Mouse (Mus musculus): ENCODE data around the gene Ugt1a1. TPM values are rescaled to one million over a fixed set of nuclear protein-coding genes. Genes with fewer than 3 reads are reported as not detected.
A peak's percentile ranks its signal among the peaks of the same experiment; 100 is the strongest.
"Not testable (repeated sequence)": the region's sequence is repeated elsewhere in the genome, so short reads cannot be mapped to it uniquely, and the experiment has no call there.

Ugt1a1 gene
- polyA plus RNA-seq (2021) = 0.98 TPM

DNA sequence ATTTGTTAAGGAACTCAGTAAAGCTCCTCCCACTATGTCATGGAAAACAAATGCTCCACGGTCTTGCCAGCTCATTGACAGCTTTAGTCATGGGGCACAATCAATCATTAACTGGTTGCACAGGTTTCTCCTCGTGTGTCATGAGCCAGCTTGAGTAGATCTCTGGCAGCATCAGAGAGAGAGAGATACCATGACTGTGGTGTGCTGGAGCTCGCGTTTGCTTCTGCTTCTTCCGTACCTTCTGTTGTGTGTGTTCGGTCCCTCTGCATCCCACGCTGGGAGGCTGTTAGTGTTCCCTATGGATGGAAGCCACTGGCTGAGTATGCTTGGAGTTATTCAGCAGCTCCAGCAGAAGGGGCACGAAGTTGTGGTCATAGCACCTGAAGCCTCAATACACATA is at the start of gene Ugt1a1:
Ugt1a1 (plus strand) TSS at position 148 of the 400 bp plus-strand sequence.
- no peaks in the 10 kb centered on the region for H3K27me3 ChIP-seq
- ATAC-seq (no peak), DNase-seq (ENCODE audit: low read depth, low spot score) (no peak)
- in situ Hi-C loops (cut with MboI; ENCODE audit: low pct_unique_long_range_greater_than_20kb) = no loop called here
- TF ChIP-seq CTCF (IDR thresholded peaks at IDR 0.05) = no peak
- ChIA-PET POLR2A (interaction anchor here (0.7 kb wide), 1 partner anchor 997 kb away, joined by 3 read pairs; no protein-coding TSS in a partner anchor), CTCF (interaction anchor here (0.8 to 2.5 kb wide), 6 partner anchors 9 to 66 kb away, joined by 3 to 10 read pairs (median 3); partner anchors contain the start of genes Hjurp and Trpm8)

- ChIA-PET CTCF (no interaction called here), POLR2A (no interaction called here)
- H3K27me3 ChIP-seq = no peaks in the 10 kb centered on the region
- ATAC-seq = no peak
- DNase-seq (ENCODE audit: low read depth, low spot score) = no peak
- in situ Hi-C loops (cut with MboI; ENCODE audit: low pct_unique_long_range_greater_than_20kb) = no loop called here
- TF ChIP-seq CTCF (IDR thresholded peaks at IDR 0.05) = no peak
Observed at GRCm38 (mm10) chr1:88165711-88166110, 46.0 kb upstream of the Ugt1a1 start, which contains the start of gene Ugt1a5. Ugt1a5 (plus strand) TSS chr1:88166012.

DNA sequence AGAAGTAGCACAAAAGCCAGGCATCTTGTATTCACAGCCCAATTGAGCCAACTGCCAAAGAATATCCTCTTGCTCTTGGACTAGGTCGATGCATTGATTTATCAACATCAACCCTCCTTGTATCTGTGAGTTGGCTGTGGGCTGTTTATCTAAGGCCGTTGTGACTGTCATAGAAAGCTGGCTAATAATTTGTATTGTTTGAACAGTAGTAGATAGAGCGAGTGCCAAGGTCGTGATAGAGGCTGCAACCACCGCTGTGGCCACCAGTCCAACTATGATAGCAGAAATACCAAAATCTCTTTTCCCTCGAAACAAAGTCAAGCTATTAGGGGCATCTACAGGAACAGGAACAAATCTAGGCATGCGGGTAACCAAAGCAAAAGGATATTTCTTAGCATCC is 39.6 kb upstream of the Ugt1a1 start:
- DNase-seq (ENCODE audit: low read depth, low spot score); H3K27me3 ChIP-seq; in situ Hi-C loops (cut with MboI; ENCODE audit: low pct_unique_long_range_greater_than_20kb); POLR2A ChIA-PET; ATAC-seq; CTCF ChIA-PET: not testable (repeated sequence)

DNA sequence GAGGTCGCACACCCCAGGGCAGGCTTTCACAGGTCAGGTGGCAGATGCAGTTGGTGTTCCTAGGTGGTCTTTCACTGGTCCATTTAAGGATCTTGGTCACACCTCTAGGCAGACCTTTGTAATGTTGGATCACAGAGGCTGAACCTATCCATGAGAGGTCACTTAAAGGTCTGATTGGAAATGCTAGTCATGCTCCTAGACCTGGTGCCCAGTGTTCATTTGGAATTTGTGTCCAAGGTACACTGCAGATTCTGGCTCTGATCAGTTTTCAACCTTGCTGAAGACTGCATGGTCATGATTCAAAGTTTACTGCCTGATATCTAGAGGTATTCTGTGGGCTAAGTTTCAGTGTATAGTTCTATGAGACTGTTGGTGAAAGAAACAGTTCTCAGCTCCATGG is 32.1 kb upstream of the Ugt1a1 start:
- POLR2A ChIA-PET = no interaction called here
- no peak for ATAC-seq

DNA sequence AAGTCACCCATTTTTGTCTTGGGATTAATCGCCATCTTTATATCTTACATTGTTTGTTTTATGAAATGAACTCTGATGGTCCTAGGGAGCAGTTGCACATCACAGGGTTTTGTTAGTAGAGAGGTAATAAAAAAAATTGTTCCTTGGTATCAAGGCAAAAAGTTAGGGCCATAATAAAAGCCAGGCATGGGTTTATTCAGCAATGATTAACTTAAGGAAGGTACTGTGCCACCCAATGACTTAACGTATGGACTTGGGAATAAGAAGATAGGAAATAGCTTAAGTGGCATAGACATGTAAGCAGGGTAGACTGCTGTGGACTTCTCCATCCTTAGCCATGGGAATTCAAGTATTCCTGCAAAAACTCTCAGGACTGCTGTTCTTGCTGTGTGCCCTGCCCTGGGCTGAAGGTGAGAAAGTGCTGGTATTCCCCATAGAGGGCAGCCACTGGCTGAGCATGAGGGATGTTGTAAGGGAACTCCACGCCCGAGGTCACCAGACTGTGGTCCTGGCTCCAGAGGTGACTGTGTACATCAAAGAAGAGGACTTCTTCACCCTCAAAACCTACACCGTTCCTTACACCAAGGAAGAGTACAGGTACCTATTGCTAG is 25.3 kb upstream of the Ugt1a1 start:
- ChIA-PET POLR2A (no interaction called here), CTCF (no interaction called here)
- in situ Hi-C loops (cut with MboI; ENCODE audit: low pct_unique_long_range_greater_than_20kb) = no loop called here
- H3K27me3 ChIP-seq = peaks cover 4% of the 10 kb centered on the region
- no peak for ATAC-seq
- DNase-seq (ENCODE audit: low read depth, low spot score) = no peak
- no peak for TF ChIP-seq CTCF (IDR thresholded peaks at IDR 0.05)

More for the DNA sequence above, 32.1 kb upstream of the Ugt1a1 start:
- CTCF ChIA-PET = no interaction called here
- DNase-seq (ENCODE audit: low read depth, low spot score) = no peak
- H3K27me3 ChIP-seq = peaks cover 4% of the 10 kb centered on the region
- in situ Hi-C loops (cut with MboI; ENCODE audit: low pct_unique_long_range_greater_than_20kb) = no loop called here
- TF ChIP-seq CTCF (IDR thresholded peaks at IDR 0.05) = no peak

- CTCF ChIA-PET = interaction anchor here (1.0 kb wide), 1 partner anchor 14 kb away, joined by 3 read pairs; no protein-coding TSS in a partner anchor
- DNase-seq (ENCODE audit: low read depth, low spot score) (no peak), ATAC-seq (no peak)
- H3K27me3 ChIP-seq = no peaks in the 10 kb centered on the region
- TF ChIP-seq CTCF (IDR thresholded peaks at IDR 0.05) = no peak
- in situ Hi-C loops (cut with MboI; ENCODE audit: low pct_unique_long_range_greater_than_20kb) = no loop called here
- POLR2A ChIA-PET = no interaction called here
Observed at GRCm38 (mm10) chr1:88192136-88192535, 19.6 kb upstream of the Ugt1a1 start.

DNA sequence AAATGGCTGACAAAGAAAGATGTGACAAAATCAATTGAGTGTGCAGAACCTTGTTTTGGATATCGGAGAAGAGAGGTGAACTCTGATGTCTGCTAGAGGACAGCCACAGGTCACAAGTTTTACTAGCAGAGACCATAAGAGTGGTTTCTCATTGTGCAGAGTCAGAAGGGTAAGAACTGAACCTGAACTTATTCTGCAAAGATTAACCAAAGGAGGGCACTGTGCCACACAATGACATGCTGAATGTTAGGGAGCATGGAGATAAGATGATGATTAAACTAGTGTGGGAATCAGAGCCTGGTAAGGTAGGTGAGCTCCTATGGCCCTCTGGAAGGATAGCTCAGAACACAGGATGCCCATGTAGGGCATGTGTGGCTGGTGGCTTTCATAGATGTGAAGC is 16.1 kb upstream of the Ugt1a1 start:
- TF ChIP-seq CTCF (IDR thresholded peaks at IDR 0.05) = no peak
- ChIA-PET CTCF (interaction anchor here (1.0 kb wide), 1 partner anchor 26 kb away, joined by 3 read pairs; no protein-coding TSS in a partner anchor), POLR2A (no interaction called here)
- in situ Hi-C loops (cut with MboI; ENCODE audit: low pct_unique_long_range_greater_than_20kb) = no loop called here
- ATAC-seq = peak; percentile 54
- no peaks in the 10 kb centered on the region for H3K27me3 ChIP-seq
- DNase-seq (ENCODE audit: low read depth, low spot score) = peak; percentile 39

DNA sequence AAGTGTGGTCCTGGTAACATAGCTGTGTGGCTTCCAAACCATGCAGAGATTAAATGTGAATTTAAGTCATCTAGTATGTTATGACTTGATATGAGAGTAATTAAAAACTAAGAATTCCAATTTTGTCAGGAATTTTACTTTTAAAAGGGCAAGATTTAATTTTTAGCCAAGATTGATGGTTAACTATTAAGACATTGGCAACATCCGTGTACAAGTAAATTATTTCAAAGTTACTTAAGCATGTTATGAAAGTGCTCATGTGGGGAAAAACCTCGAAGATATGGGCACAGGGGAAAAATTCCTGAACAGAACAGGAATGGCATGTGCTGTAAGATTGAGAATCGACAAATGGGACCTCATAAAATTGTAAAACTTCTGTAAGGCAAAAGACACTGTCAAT is 14.3 kb upstream of the Ugt1a1 start:
- no peak for TF ChIP-seq CTCF (IDR thresholded peaks at IDR 0.05)
- ChIA-PET POLR2A (no interaction called here), CTCF (no interaction called here)
- H3K27me3 ChIP-seq = no peaks in the 10 kb centered on the region
- ATAC-seq = no peak
- in situ Hi-C loops (cut with MboI; ENCODE audit: low pct_unique_long_range_greater_than_20kb) = no loop called here
- no peak for DNase-seq (ENCODE audit: low read depth, low spot score)

- TF ChIP-seq CTCF (IDR thresholded peaks at IDR 0.05) = no peak
- no peak for ATAC-seq
- DNase-seq (ENCODE audit: low read depth, low spot score) = no peak
- no peaks in the 10 kb centered on the region for H3K27me3 ChIP-seq
- ChIA-PET POLR2A (interaction anchor here (0.6 kb wide), 1 partner anchor 445 kb away, joined by 4 read pairs; the partner anchor contains the start of gene Atg16l1), CTCF (no interaction called here)
- in situ Hi-C loops (cut with MboI; ENCODE audit: low pct_unique_long_range_greater_than_20kb) = no loop called here
Observed at GRCm38 (mm10) chr1:88199996-88200395, 11.8 kb upstream of the Ugt1a1 start.

DNA sequence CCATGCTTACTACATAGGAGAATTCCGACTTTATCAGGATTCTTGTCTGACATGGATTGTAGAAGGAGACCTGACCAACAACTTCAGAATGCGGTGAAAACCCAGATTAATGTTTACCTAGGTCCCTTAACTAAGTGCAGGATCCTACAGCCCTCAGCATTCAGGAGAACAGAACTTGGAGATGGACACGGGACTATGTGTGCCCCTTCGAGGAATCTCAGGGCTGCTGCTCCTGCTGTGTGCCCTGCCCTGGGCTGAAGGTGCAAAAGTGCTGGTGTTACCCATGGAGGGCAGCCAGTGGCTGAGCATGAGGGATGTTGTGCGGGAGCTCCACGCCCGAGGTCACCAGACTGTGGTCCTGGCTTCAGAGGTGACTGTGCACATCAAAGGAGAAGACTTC is 11.3 kb upstream of the Ugt1a1 start, which contains the start of gene Ugt1a2:
Ugt1a2 (plus strand) TSS at position 146 of the 400 bp plus-strand sequence.
- DNase-seq (ENCODE audit: low read depth, low spot score) (peak; percentile 33), ATAC-seq (no peak)
- POLR2A ChIA-PET = no interaction called here
- in situ Hi-C loops (cut with MboI; ENCODE audit: low pct_unique_long_range_greater_than_20kb) = no loop called here
- H3K27me3 ChIP-seq = no peaks in the 10 kb centered on the region
- CTCF ChIA-PET = interaction anchor here (1.4 kb wide), 1 partner anchor 11 kb away, joined by 3 read pairs; the partner anchor contains the start of gene Ugt1a1
- no peak for TF ChIP-seq CTCF (IDR thresholded peaks at IDR 0.05)

- DNase-seq (ENCODE audit: low read depth, low spot score) (no peak), ATAC-seq (no peak)
- no peak for TF ChIP-seq CTCF (IDR thresholded peaks at IDR 0.05)
- CTCF ChIA-PET = no interaction called here
- in situ Hi-C loops (cut with MboI; ENCODE audit: low pct_unique_long_range_greater_than_20kb) = no loop called here
- no peaks in the 10 kb centered on the region for H3K27me3 ChIP-seq
- POLR2A ChIA-PET = no interaction called here
Observed at GRCm38 (mm10) chr1:88205294-88205922, 6.4 kb upstream of the Ugt1a1 start, which contains the start of gene Dnajb3. Dnajb3 (minus strand) TSS chr1:88205782.
